ENCODE assay signal across 14 mouse cellular contexts in genomic region chr6:90718477-90718876, GRCm38 (mm10).
A peak's percentile ranks its signal among the peaks of the same experiment; 100 is the strongest.
DNase-seq lines count a peak whose midpoint lies in the region; ATAC-seq and TF ChIP-seq lines count a peak whose summit lies in the region.
"Had no signal": no experiment of that assay in that cellular context is flagged by ENCODE, and none has a peak within 500 bp of the region (broad histone marks: within the 10 kb centered on the region; RNA-seq: fewer than 3 reads in every experiment).

No protein-coding gene starts in this region.

- WGBS in heart, embryonic 10.5 days, result 83% methylated on average over 3 of the region's 3 CpGs
- WGBS in midbrain, postnatal 0 days, result 58% methylated on average over 3 of the region's 3 CpGs
- 87% methylated on average over 3 of the region's 3 CpGs for WGBS in midbrain, embryonic 10.5 days

- H3K4me1 ChIP-seq in heart, embryonic 10.5 days, result peaks cover 54% of the 10 kb centered on the region
- peaks cover 15% of the 10 kb centered on the region for H3K4me1 ChIP-seq in midbrain, postnatal 0 days (ENCODE audit: insufficient read depth, low read length)
- H3K4me1 ChIP-seq in midbrain, embryonic 10.5 days, result peaks cover 40% of the 10 kb centered on the region

- no peak overlapping the region for H3K4me2 ChIP-seq in midbrain, postnatal 0 days (ENCODE audit: low read depth, low read length, poor library complexity, severe bottlenecking)
- H3K4me2 ChIP-seq: embryonic facial prominence, embryonic 13.5 days; forebrain, embryonic 13.5 days; limb, embryonic 13.5 days had no signal

- intact Hi-C loops in heart, postnatal 25 days (cut with DNase I), result no loop called here

- 0 out of 2 replicates have a peak overlapping the region, but pooled peaks have one; percentile 3 for H3K27ac ChIP-seq in heart, embryonic 10.5 days
- no peak overlapping the region for H3K27ac ChIP-seq in midbrain, postnatal 0 days (ENCODE audit: low read depth, low read length)
- no peak overlapping the region for H3K27ac ChIP-seq in midbrain, embryonic 10.5 days (replicated peaks)
- H3K27ac ChIP-seq: embryonic facial prominence, embryonic 13.5 days; forebrain, embryonic 13.5 days; limb, embryonic 13.5 days; macrophage had no signal

- H3K36me3 ChIP-seq in heart, embryonic 10.5 days, result 0 out of 2 replicates have a peak, but pooled peaks cover 3% of the 10 kb centered on the region
- H3K36me3 ChIP-seq in midbrain, postnatal 0 days (ENCODE audit: insufficient read depth, low read length), result no peaks in the 10 kb centered on the region
- peaks cover 2% of the 10 kb centered on the region; the same call in 1 of the 2 replicates for H3K36me3 ChIP-seq in midbrain, embryonic 10.5 days
- H3K36me3 ChIP-seq: embryonic facial prominence, embryonic 13.5 days; limb, embryonic 13.5 days had no signal

- no peak for DNase-seq in heart, embryonic 10.5 days (ENCODE audit: low spot score)
- DNase-seq in heart, postnatal 25 days (ENCODE audit: low spot score), result no peak
- DNase-seq in kidney, adult 9 months, result peak; percentile 30
- DNase-seq in kidney, postnatal 14 days, result no peak
- DNase-seq in midbrain, postnatal 0 days (ENCODE audit: low spot score), result peak; percentile 61
- no peak for DNase-seq in midbrain, embryonic 10.5 days (ENCODE audit: low spot score)
- peak; percentile 33 to 75 for DNase-seq in lung, postnatal 4 days
- no peak for DNase-seq in spleen, postnatal 36 days (ENCODE audit: low spot score in 2 of 2)
- DNase-seq: layer of hippocampus, postnatal 36 days; right cerebral cortex, postnatal 4 days had no signal

- H3K4me3 ChIP-seq in heart, embryonic 10.5 days, result no peak overlapping the region
- no peak overlapping the region for H3K4me3 ChIP-seq in midbrain, postnatal 0 days (ENCODE audit: low read depth, low read length)
- no peak overlapping the region for H3K4me3 ChIP-seq in midbrain, embryonic 10.5 days
- H3K4me3 ChIP-seq: embryonic facial prominence, embryonic 13.5 days; forebrain, embryonic 13.5 days; limb, embryonic 13.5 days had no signal

- H3K9ac ChIP-seq in midbrain, postnatal 0 days (replicated peaks; ENCODE audit: low read length, poor library complexity, severe bottlenecking), result no peak overlapping the region
- H3K9ac ChIP-seq: embryonic facial prominence, embryonic 13.5 days; forebrain, embryonic 13.5 days; limb, embryonic 13.5 days had no signal

- no peaks in the 10 kb centered on the region for H3K9me3 ChIP-seq in heart, embryonic 10.5 days
- H3K9me3 ChIP-seq in midbrain, postnatal 0 days (ENCODE audit: low read length), result no peaks in the 10 kb centered on the region
- no peaks in the 10 kb centered on the region for H3K9me3 ChIP-seq in midbrain, embryonic 10.5 days (replicated peaks)
- H3K9me3 ChIP-seq: embryonic facial prominence, embryonic 13.5 days; forebrain, embryonic 13.5 days; limb, embryonic 13.5 days had no signal

- no peak for ATAC-seq in midbrain, postnatal 0 days (ENCODE audit: low FRiP score)
- ATAC-seq: forebrain, embryonic 13.5 days had no signal

- H3K27me3 ChIP-seq in heart, embryonic 10.5 days (ENCODE audit: insufficient read depth, poor library complexity, severe bottlenecking), result no peaks in the 10 kb centered on the region
- no peaks in the 10 kb centered on the region for H3K27me3 ChIP-seq in midbrain, postnatal 0 days (ENCODE audit: insufficient read depth, low read length)
- H3K27me3 ChIP-seq in midbrain, embryonic 10.5 days (ENCODE audit: low read depth, poor library complexity, severe bottlenecking), result no peaks in the 10 kb centered on the region
- H3K27me3 ChIP-seq: embryonic facial prominence, embryonic 13.5 days; forebrain, embryonic 13.5 days; limb, embryonic 13.5 days had no signal

- TF ChIP-seq CTCF in midbrain, postnatal 0 days (IDR thresholded peaks at IDR 0.05), result no peak

Comparison
In these comparisons a context has a peak if more than half of its experiments do, and no peak if none do; other contexts are left out.
1. DNase-seq: peak in kidney, adult 9 months (single experiment), midbrain, postnatal 0 days (single experiment) and lung, postnatal 4 days (2 of 2); none in heart, embryonic 10.5 days (single experiment), heart, postnatal 25 days (single experiment), kidney, postnatal 14 days (single experiment), midbrain, embryonic 10.5 days (single experiment) and spleen, postnatal 36 days (0 of 2).